In the genomic region with DNA sequence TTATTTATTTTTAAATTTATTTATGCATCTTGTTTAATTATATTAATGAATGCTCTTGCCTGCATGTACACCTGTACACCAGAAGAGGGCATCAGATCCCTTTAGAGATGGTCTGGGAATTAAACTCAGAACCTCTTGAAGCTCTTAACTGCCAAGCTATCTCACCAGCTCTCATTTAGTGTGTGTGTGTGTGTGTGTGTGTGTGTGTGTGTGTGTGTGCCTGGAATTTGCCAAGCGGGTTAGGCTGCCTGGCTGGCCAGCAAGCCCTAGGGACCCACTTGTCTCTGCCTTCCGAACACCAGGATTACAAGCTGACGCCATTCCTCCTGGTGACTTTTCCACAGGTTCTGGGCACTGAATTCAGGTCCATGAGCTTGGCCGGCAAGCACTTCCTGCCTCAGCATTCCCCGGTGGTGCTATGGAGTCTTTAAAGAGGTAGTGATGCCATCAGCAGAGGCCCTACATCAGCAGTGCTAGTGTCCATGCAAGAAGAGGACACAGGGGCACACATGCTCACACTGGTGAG, we compare ENCODE assay signal across 8 mouse cellular contexts. TPM values are rescaled to one million over a fixed set of nuclear protein-coding genes. Genes with fewer than 3 reads are reported as not detected.
DNase-seq lines count a peak whose midpoint lies in the region; ATAC-seq and TF ChIP-seq lines count a peak whose summit lies in the region.

No protein-coding gene starts in this region.

- DNase-seq in liver, adult 2 months (ENCODE audit: extremely low read depth, low read depth, low spot score) = peak; percentile 55
- DNase-seq in liver = no peak
- DNase-seq in embryonic facial prominence, embryonic 11.5 days (ENCODE audit: low spot score) = peak; percentile 65
- no peak for DNase-seq in gastrocnemius, adult 8-10 months (ENCODE audit: low spot score in 2 of 2)
- no peak for DNase-seq in gastrocnemius, postnatal 4 days (ENCODE audit: low spot score in 2 of 2)

- no peaks in the 10 kb centered on the region for H3K79me2 ChIP-seq in liver, adult 2 months (ENCODE audit: control insufficient read depth, insufficient read depth, low read length)

- H3K9me3 ChIP-seq in embryonic facial prominence, embryonic 11.5 days (replicated peaks; ENCODE audit: control insufficient read depth, low read length) = no peaks in the 10 kb centered on the region
- no peaks in the 10 kb centered on the region for H3K9me3 ChIP-seq in hindbrain, embryonic 12.5 days (replicated peaks)
- no peaks in the 10 kb centered on the region for H3K9me3 ChIP-seq in liver, embryonic 15.5 days (replicated peaks)
- H3K9me3 ChIP-seq in neural tube, embryonic 12.5 days = no peaks in the 10 kb centered on the region

- H3K4me1 ChIP-seq in liver, adult 2 months (ENCODE audit: control insufficient read depth, insufficient read depth, low read length) = no peaks in the 10 kb centered on the region
- no peaks in the 10 kb centered on the region for H3K4me1 ChIP-seq in embryonic facial prominence, embryonic 11.5 days (ENCODE audit: control insufficient read depth, insufficient read depth, low read length)
- H3K4me1 ChIP-seq in hindbrain, embryonic 12.5 days = peaks cover 6% of the 10 kb centered on the region; the same call in 1 of the 2 replicates
- peaks cover 15% of the 10 kb centered on the region; the same call in 1 of the 2 replicates for H3K4me1 ChIP-seq in liver, embryonic 15.5 days (replicated peaks)
- H3K4me1 ChIP-seq in neural tube, embryonic 12.5 days = no peaks in the 10 kb centered on the region; the same call in 1 of the 2 replicates

- peak overlapping the region; percentile 39; the same call in 1 of the 2 replicates for H3K4me2 ChIP-seq in embryonic facial prominence, embryonic 11.5 days (ENCODE audit: low read depth, low read length)
- H3K4me2 ChIP-seq in hindbrain, embryonic 12.5 days (replicated peaks) = peak overlapping the region; percentile 67
- peak overlapping the region; percentile 78 for H3K4me2 ChIP-seq in liver, embryonic 15.5 days
- peak overlapping the region; percentile 60 for H3K4me2 ChIP-seq in neural tube, embryonic 12.5 days (replicated peaks)

- no peak for TF ChIP-seq POLR2A in liver, adult 2 months (IDR thresholded peaks at IDR 0.05; ENCODE audit: extremely low read depth, insufficient read depth, low read length)

- H3K36me3 ChIP-seq in liver, adult 2 months (ENCODE audit: control insufficient read depth, insufficient read depth, low read length) = no peaks in the 10 kb centered on the region
- no peaks in the 10 kb centered on the region for H3K36me3 ChIP-seq in embryonic facial prominence, embryonic 11.5 days (replicated peaks; ENCODE audit: control insufficient read depth, insufficient read depth, low read depth, low read length)
- no peaks in the 10 kb centered on the region for H3K36me3 ChIP-seq in hindbrain, embryonic 12.5 days
- no peaks in the 10 kb centered on the region for H3K36me3 ChIP-seq in liver, embryonic 15.5 days (replicated peaks)
- no peaks in the 10 kb centered on the region for H3K36me3 ChIP-seq in neural tube, embryonic 12.5 days

- TF ChIP-seq CTCF in liver, adult 2 months (IDR thresholded peaks at IDR 0.05; ENCODE audit: low read depth, low read length) = peak; percentile 44

- 47% methylated on average over 5 of the region's 5 CpGs for WGBS in liver, adult 2 months
- WGBS in embryonic facial prominence, embryonic 11.5 days = 39% methylated on average over 5 of the region's 5 CpGs
- 37% methylated on average over 5 of the region's 5 CpGs for WGBS in hindbrain, embryonic 12.5 days
- 41% methylated on average over 5 of the region's 5 CpGs for WGBS in liver, embryonic 15.5 days (ENCODE audit: insufficient replicate concordance)
- 35% methylated on average over 5 of the region's 5 CpGs for WGBS in neural tube, embryonic 12.5 days

- H3K4me3 ChIP-seq in liver, adult 2 months (ENCODE audit: insufficient read depth, low read depth, low read length) = peak overlapping the region; percentile 29; the same call in 1 of the 2 replicates
- no peak overlapping the region; the same call in 1 of the 2 replicates for H3K4me3 ChIP-seq in embryonic facial prominence, embryonic 11.5 days (ENCODE audit: low read depth, low read length)
- peak overlapping the region; percentile 31 for H3K4me3 ChIP-seq in hindbrain, embryonic 12.5 days
- H3K4me3 ChIP-seq in liver, embryonic 15.5 days (replicated peaks) = peak overlapping the region; percentile 50
- H3K4me3 ChIP-seq in neural tube, embryonic 12.5 days = peak overlapping the region; percentile 33; the same call in 1 of the 2 replicates

- no peak overlapping the region for H3K27ac ChIP-seq in liver, adult 2 months (replicated peaks; ENCODE audit: insufficient read depth, low read depth, low read length)
- no peak overlapping the region for H3K27ac ChIP-seq in embryonic facial prominence, embryonic 11.5 days (replicated peaks; ENCODE audit: low read depth, low read length)
- H3K27ac ChIP-seq in hindbrain, embryonic 12.5 days = no peak overlapping the region
- H3K27ac ChIP-seq in liver, embryonic 15.5 days (replicated peaks) = no peak overlapping the region
- H3K27ac ChIP-seq in neural tube, embryonic 12.5 days = no peak overlapping the region

- H3K27me3 ChIP-seq in liver, adult 2 months (ENCODE audit: control insufficient read depth, insufficient read depth, low read length) = no peaks in the 10 kb centered on the region
- no peaks in the 10 kb centered on the region for H3K27me3 ChIP-seq in embryonic facial prominence, embryonic 11.5 days (ENCODE audit: control insufficient read depth, insufficient read depth, low read length)
- no peaks in the 10 kb centered on the region for H3K27me3 ChIP-seq in hindbrain, embryonic 12.5 days
- peaks cover 26% of the 10 kb centered on the region for H3K27me3 ChIP-seq in liver, embryonic 15.5 days
- H3K27me3 ChIP-seq in neural tube, embryonic 12.5 days (replicated peaks) = no peaks in the 10 kb centered on the region

- no peak overlapping the region for H3K9ac ChIP-seq in liver, adult 2 months (ENCODE audit: low read depth, low read length)
- H3K9ac ChIP-seq in embryonic facial prominence, embryonic 11.5 days (replicated peaks; ENCODE audit: low read length) = no peak overlapping the region
- H3K9ac ChIP-seq in hindbrain, embryonic 12.5 days = no peak overlapping the region
- H3K9ac ChIP-seq in liver, embryonic 15.5 days = peak overlapping the region; percentile 44
- no peak overlapping the region for H3K9ac ChIP-seq in neural tube, embryonic 12.5 days

- 0 out of 2 replicates have a peak, but pooled peaks have one; percentile 59 for ATAC-seq in embryonic facial prominence, embryonic 11.5 days (replicated peaks; ENCODE audit: insufficient number of reproducible peaks, low FRiP score, low TSS enrichment, low read depth)
- 0 out of 2 replicates have a peak, but pooled peaks have one; percentile 29 for ATAC-seq in hindbrain, embryonic 12.5 days (ENCODE audit: low FRiP score)
- ATAC-seq in liver, embryonic 15.5 days (ENCODE audit: insufficient read depth) = 0 out of 2 replicates have a peak, but pooled peaks have one; percentile 46
- ATAC-seq in neural tube, embryonic 12.5 days (ENCODE audit: low FRiP score, low read depth) = peak; percentile 66; the same call in 1 of the 2 replicates

RNA-seq across cellular contexts. Expression of gene Idnk, which starts 8.4 kb away (rescaled TPM):
- 34.0 and 34.5 TPM in 2 replicates for total RNA-seq in liver, adult 2 months (2014; rRNA removed)
- polyA plus RNA-seq in liver, adult 2 months (2012; rRNA removed) = 26.9 and 27.3 TPM in 2 replicates
- polyA plus RNA-seq in embryonic facial prominence, embryonic 11.5 days (2014; fragmentation: Nextera tagmentation; extraction: Ambion mirVana) = 41.8 and 44.2 TPM in 2 replicates
- polyA plus RNA-seq in hindbrain, embryonic 12.5 days (2016; fragmentation: Nextera tagmentation; extraction: Ambion mirVana) = 62.0 and 68.1 TPM in 2 replicates
- 17.2 and 18.8 TPM in 2 replicates for polyA plus RNA-seq in liver, embryonic 15.5 days (2015; fragmentation: Nextera tagmentation; extraction: Ambion mirVana)
- polyA plus RNA-seq in neural tube, embryonic 12.5 days (2016; fragmentation: Nextera tagmentation; extraction: Ambion mirVana) = 69.1 and 77.5 TPM in 2 replicates
- 1 to 10 TPM; 7.7 to 9.3 (median 8.3) TPM for total RNA-seq in gastrocnemius, adult 8-10 months (2022)
- 10 to 100 TPM; 10.8 to 13.9 TPM for total RNA-seq in gastrocnemius, postnatal 4 days (2021)

RNA-seq across cellular contexts. Expression of gene Hnrnpa0, which starts 20.7 kb away (rescaled TPM):
- 16.1 and 20.3 TPM in 2 replicates for total RNA-seq in liver, adult 2 months (2014; rRNA removed)
- 35.4 and 36.0 TPM in 2 replicates for polyA plus RNA-seq in liver, adult 2 months (2012; rRNA removed)
- 49.7 and 61.2 TPM in 2 replicates for polyA plus RNA-seq in embryonic facial prominence, embryonic 11.5 days (2014; fragmentation: Nextera tagmentation; extraction: Ambion mirVana)
- polyA plus RNA-seq in hindbrain, embryonic 12.5 days (2016; fragmentation: Nextera tagmentation; extraction: Ambion mirVana) = 55.5 and 57.3 TPM in 2 replicates
- 5.2 and 6.2 TPM in 2 replicates for polyA plus RNA-seq in liver, embryonic 15.5 days (2015; fragmentation: Nextera tagmentation; extraction: Ambion mirVana)
- polyA plus RNA-seq in neural tube, embryonic 12.5 days (2016; fragmentation: Nextera tagmentation; extraction: Ambion mirVana) = 44.4 and 54.5 TPM in 2 replicates
- 10 to 100 TPM; 27.2 to 39.3 (median 33.8) TPM for total RNA-seq in gastrocnemius, adult 8-10 months (2022)
- 100 to 1,000 TPM; 134 TPM for total RNA-seq in gastrocnemius, postnatal 4 days (2021)

RNA-seq across cellular contexts. Expression of gene Klhl3, which starts 35.7 kb away (rescaled TPM):
- total RNA-seq in liver, adult 2 months (2014; rRNA removed) = 4.0 and 4.7 TPM in 2 replicates
- 3.2 TPM in 2 replicates for polyA plus RNA-seq in liver, adult 2 months (2012; rRNA removed)
- polyA plus RNA-seq in embryonic facial prominence, embryonic 11.5 days (2014; fragmentation: Nextera tagmentation; extraction: Ambion mirVana) = 1.8 and 2.1 TPM in 2 replicates
- 5.8 and 6.3 TPM in 2 replicates for polyA plus RNA-seq in hindbrain, embryonic 12.5 days (2016; fragmentation: Nextera tagmentation; extraction: Ambion mirVana)
- 1.1 and 1.4 TPM in 2 replicates for polyA plus RNA-seq in liver, embryonic 15.5 days (2015; fragmentation: Nextera tagmentation; extraction: Ambion mirVana)
- 5.6 and 6.1 TPM in 2 replicates for polyA plus RNA-seq in neural tube, embryonic 12.5 days (2016; fragmentation: Nextera tagmentation; extraction: Ambion mirVana)
- under 1 TPM; 0.22 to 0.46 (median 0.31) TPM for total RNA-seq in gastrocnemius, adult 8-10 months (2022)
- total RNA-seq in gastrocnemius, postnatal 4 days (2021) = 1 to 10 TPM; 2.9 to 3.7 TPM

Comparison
In these comparisons a context has a peak if more than half of its experiments do, and no peak if none do; other contexts are left out.
1. DNase-seq: peak in liver, adult 2 months (single experiment) and embryonic facial prominence, embryonic 11.5 days (single experiment); none in liver (single experiment), gastrocnemius, adult 8-10 months (0 of 2) and gastrocnemius, postnatal 4 days (0 of 2).
2. Peak in every context shown above with its lines, with median percentiles within 50 percentile points of each other: ATAC-seq and H3K4me2 ChIP-seq.